Mouse (Mus musculus) E14TG2a.4 (cell line): ENCODE data around the gene Tcaim.

ENCODE experiments used
- CTCF ChIP-seq: conservative IDR thresholded peaks from 2 replicates; pipeline ENCODE4 v1.5.1; 2014; ENCODE audit warnings: low read length
- POU5F1 ChIP-seq: IDR thresholded peaks from 2 replicates; pipeline ENCODE4 v1.6.1; 2014; ENCODE audit warnings: low read length, borderline replicate concordance

GRCm38 (mm10) chr9:122815239-122815851 is 10.0 kb downstream of the Tcaim start:
- TF ChIP-seq CTCF, result no peak
- TF ChIP-seq POU5F1, result no peak
